Mouse (Mus musculus) lung, adult 18-20 months (tissue): ENCODE measurements around the gene Itga1.

Source experiments
- DNase-seq, 2 experiments: peaks; one replicate each; pipeline ENCODE4 v3.0.0; 2022; ENCODE audit warnings: mixed read lengths in 2 of 2

The Itga1 gene

DNA sequence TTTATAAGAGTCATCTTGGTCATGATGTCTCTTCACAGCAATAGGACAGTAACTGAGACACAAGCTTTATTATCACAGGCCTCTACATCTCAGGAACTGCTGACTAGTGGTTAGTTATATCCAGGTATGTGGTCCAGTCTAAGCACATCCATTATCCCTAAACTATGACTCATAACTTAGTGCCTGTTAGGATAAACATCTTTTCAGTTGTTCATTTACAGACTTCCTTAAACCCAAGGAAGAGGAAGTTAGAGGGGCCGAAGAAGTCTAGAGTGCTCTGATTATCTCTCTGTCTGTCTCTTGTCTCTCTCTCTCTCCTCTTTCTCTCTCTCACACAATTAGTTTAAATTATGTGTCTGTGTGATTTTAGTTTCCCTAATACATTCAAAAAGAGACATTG lies 117.1 kb downstream of the Itga1 start:
- no peak for DNase-seq

DNA sequence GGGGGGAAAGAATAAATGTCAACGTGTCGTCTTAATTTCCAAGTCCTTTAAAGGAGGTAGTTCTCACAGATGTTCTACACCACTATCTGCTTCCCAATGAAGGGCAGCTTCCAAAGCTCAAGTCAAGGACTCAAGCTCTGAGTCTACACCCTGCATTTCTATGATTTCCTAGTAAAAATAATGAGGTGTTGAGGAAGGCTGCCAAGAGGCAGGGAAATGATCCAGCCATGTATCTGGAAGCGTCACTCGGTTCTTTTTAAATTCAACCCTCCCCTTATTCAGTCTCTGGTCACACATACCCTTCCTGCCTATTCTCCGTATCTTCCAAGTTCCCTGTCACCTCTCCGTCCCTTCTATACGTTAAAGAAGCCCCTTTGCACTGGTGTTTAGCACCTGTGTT lies 118.6 kb downstream of the Itga1 start:
- no peak for DNase-seq

DNA sequence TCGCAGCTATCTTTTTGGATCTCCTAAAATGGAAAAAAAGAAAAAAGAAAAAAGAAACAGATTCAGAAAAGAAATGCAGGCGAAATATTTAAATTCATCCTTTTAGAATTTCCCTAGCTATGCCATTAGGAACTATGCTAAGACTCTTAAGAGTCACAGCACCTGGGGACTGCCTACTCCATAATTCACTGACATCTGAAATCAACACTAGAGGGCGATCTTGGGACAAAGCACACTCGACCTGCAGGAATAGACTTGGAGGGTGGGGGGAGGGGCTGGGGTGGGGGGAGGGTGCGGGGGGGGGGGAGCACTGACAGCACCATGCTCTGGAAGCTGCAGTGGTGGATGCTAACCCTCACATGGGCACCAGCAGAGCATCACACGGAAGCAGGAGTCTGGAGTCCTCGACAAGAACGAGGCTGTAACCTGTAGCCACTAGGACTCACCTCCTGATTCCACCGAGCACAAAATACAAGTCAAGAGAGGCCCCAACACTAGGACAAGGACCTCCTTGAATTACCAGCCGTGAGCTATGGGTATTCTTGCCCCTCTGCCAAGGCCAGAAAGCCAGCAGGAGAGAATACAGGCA lies 120.8 kb downstream of the Itga1 start:
- peak in 1 of 2 experiments; percentile 20 for DNase-seq

DNA sequence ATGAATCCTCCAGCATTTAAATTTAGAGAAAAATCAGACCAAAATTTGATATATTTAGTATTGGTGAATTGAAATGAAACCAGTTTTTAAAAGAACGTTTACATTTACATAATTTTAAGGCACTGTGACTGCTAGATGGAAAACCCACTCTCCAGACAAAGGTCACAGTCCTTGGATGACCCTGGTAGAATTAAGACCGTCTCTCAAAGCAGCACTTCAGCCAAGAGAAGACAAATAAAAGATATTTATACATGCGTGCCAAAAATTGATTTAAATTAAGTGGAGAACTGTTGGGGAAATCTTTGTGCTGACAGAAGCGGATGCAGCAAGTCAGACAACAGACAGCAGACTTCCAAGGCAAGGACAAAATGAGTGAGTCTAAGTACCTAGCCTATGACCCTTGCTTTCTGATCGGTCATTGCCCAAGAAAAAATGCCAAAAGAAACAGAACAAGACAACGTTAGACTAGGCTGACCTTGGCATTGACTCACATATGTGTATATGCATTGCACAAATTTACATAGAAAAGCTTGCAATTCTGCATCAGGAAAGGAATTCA lies 127.2 kb downstream of the Itga1 start:
- no peak for DNase-seq

DNA sequence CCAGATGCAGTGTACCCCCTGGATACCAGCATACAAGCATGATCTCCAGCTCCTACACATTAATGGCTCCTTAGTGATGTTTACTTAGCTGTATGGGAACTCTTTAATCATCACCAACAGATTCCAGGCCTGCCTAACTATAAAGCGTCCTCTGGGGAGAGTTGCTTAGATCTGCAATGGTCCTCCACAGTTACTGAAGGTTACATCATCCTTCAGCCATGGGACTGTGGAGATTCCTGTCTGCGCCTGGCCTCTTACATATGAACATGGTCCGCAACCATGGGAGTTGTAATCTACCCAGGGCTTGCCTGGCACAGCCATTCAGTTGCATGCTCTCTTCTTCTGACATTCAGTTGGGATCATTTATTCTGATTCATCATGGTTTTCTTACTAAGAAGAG lies 129.9 kb downstream of the Itga1 start:
- DNase-seq = no peak

DNA sequence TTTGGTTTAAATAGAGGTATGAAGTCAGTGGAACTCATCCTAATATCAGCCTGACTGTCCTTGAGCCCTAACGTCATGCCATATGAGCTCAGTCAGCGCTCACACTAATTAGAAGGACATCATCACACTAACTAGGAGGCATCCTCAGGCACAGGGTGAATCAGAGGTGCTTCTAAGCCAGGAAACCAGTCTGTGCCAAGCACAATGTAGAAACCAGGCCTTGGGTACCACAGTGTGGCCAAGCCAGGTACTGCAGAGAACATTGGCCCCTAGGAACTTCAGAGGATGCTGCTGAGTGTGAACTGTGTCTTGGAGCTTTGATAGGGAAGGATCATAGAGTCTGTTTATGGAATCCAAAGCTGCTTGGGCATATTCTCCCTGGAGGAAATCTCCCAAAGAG lies 137.5 kb downstream of the Itga1 start:
- DNase-seq = peak; percentile 71 to 75

DNA sequence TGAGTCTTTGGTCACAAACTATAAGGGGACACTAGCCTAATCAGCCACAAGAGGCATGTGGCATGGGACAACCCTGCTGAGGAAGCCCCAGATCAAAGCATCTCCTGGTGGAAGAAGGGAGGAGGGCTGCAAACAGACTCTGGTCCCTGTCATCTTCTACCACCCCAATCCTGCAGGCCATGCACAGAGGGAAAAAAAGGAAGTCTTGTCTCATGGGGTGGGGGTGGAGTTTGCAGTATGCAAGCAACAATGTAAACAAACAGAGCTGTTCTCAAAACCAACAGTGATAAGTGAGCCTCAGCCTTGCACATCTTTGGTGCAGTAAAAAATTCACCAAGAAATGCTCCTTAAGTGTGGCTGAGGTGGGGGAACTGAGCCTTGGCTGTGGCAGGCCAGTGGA lies 147.2 kb downstream of the Itga1 start:
- no peak for DNase-seq

DNA sequence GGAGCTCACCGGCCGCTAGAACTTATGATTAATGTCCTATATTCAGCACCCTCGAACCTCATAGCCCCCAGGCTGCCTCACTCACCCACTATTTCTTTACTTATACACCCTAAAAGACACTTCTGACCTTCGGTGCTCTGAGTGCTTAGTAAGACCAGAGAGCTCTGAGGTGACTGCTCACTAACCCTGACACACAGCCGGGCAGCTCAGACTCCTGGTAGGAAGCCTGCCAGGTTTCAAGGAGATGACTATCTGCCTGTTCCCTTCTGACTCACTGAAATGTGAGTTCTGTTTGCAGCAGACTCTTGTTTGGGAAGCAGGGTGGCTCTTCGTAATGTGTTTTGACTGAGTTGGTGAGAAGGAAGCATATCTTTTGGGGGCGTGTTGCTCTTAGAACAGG lies 168.2 kb downstream of the Itga1 start:
- DNase-seq = peak in 1 of 2 experiments; percentile 28

DNA sequence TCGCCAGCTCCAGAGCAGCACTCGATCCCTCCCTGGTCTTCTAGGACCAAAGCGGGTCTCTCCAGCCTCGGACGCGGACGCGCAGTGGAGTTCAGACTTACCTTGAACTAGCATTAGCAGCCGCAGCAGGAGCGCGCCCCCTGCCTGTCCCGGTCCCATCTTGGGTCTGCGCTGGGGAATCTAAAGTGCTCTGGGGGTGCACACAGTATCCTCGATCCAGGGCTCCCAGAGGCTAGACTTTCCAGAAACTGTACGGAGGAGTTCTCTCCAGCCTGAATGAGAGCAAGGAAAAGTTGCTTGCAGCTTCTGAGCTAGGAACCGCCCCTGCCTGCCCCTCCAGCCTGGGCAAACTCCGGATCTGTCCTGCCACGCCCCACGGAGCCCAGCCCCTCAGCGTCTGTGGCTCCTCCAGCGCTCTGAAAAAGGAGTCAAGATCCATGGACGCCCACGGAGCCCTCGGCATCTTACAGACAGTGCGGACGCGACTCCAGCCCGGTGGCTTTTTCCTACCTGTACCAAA lies 169.9 kb downstream of the Itga1 start, which contains the start of gene Itga2:
Itga2 (minus strand) TSS at position 326 of the 520 bp plus-strand sequence.
- peak; percentile 68 to 72 for DNase-seq

DNA sequence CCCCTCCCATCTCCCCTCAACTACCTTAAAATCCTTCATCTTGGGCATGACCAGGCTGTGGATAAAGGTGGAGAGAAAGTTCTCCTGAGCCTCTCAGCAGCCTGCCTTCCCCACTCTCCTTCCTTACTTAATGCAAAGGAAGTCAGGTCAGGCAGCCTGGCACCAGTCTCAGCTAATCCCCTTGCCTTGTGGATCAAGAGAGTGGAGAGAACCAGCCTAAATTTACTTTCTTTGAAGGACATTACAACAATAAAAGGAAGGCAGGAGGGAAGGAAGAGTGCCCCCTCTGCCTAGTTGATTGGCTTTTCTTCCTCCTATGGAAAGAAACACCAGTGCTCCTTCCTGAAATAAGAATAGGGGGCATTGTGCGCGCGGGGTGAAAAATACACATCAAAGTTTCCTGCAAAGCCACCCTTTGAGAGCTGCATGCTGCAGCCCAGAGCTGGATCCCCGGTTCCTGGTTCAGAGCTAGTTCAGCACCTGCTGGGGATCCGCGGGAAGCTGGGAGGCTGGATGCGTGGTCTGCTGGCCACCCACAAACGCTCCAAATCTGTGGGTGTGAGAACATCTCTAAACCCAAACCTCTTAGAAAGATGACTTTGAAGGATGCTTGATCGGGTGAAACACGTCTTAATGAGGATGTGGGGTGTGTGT lies 170.6 kb downstream of the Itga1 start:
- DNase-seq = no peak

DNA sequence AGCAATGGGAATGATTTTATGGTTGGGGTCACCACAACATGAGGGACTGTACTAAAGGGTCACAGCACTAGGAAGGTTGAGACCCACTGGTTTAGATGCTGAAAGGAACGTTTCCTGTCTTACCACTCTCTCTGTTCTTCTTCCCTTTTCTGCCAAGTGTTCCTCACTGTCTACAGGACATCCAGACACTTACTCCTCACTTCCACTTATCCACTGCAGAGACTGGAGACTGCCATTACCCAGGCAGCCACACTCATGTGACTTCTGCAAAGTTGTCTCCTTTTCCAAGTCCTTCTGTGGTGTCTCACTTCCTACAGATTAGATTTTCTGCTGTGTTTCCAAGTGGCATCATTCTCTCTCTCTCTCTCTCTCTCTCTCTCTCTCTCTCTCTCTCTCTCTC lies 177.0 kb downstream of the Itga1 start:
- DNase-seq = no peak

DNA sequence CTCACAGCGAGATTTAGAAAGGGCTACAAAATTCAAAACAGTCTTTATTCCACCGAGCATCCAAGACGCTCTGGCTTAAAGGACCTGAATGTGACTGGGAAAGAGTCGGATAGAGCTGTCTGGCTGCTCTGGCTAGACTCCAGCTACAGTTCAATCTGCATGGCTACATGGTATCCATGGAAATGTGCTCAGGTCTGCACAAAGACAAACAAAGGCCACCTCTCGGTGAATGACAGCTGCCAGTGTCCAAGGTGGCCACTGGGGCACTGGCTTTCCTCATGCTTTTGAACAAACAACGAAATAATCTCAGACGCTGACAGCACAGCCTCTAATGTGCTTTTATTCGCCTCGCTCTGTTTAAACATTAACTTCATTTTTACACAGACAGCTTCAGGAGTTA lies 178.4 kb downstream of the Itga1 start:
- DNase-seq = no peak

DNA sequence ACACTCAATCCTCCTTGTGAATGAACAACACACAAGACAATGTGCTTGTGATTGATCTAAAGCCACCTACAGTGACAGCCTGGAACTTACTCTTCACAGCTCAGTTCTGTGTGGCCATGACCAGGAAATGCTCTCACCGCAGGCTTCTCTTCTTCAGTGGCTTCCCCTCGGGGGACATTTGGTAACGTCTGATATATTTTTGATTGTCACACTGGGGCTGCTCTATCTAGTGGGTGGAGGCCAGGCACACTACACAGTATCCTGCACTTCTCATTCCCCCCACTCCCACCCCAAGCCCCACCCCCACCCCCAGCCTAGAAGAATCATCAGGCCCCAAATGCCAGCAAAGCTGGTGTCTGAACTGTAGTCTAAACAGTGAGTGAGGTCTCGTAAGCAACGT lies 186.0 kb downstream of the Itga1 start:
- DNase-seq = no peak

DNA sequence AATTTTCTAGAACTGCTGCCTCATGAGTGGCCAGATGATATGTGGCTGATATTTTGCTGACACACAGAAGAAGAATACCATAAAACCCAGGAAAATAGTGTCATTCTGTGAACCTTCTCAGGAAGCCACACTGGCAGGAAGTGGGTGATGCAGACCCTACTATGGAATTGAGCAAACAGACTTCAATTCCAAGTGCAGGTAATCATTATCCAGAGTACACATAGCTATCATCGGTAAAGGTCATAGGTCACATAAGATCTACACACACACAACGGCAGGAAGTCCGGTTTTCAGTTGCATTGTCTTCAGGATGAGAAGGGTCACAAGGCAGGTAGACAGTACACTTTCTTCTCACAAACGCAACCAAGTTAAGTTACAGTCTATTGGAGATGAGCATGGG lies 186.8 kb downstream of the Itga1 start:
- no peak for DNase-seq

DNA sequence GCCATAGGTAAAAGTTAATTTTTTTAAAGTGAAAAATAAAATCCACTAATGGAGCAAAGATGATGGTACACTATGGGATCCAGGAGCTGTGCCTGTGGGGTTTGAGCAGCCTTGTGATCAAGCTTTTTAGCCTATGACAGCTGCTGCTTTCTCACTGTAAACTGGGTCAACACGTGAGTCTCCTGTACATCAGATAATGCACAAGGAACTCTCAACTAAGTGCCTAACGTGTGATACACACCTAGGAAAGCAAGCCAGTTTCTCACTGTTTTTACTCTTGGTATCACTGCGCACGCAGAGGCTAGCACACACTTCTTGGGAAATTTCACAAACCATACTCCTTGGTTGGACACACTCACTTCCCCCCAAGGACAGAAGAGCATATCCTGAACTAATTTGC lies 187.2 kb downstream of the Itga1 start:
- no peak for DNase-seq

DNA sequence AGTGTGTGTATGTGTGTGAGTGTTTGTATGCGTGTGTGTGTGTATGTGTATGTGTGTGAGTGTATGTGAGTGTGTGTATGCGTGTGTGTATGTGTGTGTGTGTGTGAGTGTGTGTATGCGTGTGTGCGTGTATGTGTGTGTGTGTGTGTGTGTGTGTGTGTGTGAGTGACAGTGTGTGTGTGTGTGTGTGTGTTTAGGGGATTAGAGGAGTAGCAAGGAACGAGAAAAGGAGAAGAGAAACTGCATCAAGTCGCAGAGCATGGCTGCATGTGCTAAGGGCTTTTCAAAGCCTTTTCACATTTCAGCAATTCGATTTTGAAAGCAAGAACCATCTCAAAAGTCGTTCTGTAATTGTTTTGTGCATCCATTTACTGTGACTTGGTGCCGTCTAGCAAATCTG lies 191.1 kb downstream of the Itga1 start:
- no peak for DNase-seq

DNA sequence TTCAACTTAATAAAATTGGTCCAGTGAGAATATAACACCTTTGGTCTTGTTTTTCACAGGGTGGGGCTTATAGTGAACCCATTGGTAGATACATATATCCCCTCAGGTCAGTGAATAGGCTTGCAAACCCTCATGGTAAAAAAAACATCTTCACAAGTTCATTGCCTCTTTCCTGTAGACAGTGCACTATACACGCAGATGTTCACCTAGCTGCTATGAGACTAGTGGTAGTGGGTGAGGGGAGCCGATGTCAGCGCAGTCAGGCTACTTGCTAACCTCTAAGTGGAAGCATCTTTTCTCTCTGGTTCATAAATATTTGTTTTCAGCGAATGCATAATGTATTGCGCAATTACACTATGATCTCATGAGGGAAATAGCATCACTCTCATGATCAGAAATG lies 192.2 kb downstream of the Itga1 start:
- no peak for DNase-seq

DNA sequence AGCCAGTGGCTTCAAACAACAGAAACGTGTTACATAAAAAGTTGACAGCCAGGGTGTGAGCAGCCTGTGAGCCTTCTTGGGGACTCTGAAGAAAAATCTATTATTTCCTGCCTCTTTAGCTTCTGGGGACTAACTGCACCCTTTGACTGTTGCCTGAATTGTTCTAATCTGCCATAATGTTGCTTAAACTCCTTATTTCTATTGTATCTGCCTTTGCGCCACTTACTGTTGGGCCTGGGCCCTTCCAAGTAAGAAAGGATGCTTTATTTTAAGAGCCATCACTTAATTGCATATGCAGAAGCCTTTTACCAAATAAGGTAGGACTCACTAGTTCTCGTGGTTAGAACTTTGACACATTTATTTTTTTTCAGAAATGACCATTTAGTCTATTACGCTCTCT lies 193.9 kb downstream of the Itga1 start:
- no peak for DNase-seq
